Mouse (Mus musculus) heart, postnatal 0 days (tissue): Measurements from ENCODE around the gene Gm9903. TPM values are rescaled to one million over a fixed set of nuclear protein-coding genes. Genes with fewer than 3 reads are reported as not detected.

Experiments used
- ATAC-seq: fragments of 200-750 bp; cut with Nextera tagmentation; 2 replicates; pipeline ENCODE4 v1.8.0; 2017; ENCODE audit warnings: low read depth, moderate number of reproducible peaks, moderate library complexity; ENCODE audit not compliant: insufficient read depth
- DNase-seq: peaks from one replicate; pipeline ENCODE4 v3.0.0-alpha.2; 2016; ENCODE audit warnings: low spot score
- H3K27ac ChIP-seq: fragments of 300-500 bp; sonication (generic); 2 replicates; pipeline ENCODE4 v1.5.1; 2014; ENCODE audit warnings: low read depth, mild to moderate bottlenecking
- H3K27me3 ChIP-seq: fragments of 300-500 bp; sonication (generic); 2 replicates; pipeline ENCODE4 v1.6.1; 2014; ENCODE audit warnings: low read length, mixed read lengths; ENCODE audit not compliant: control insufficient read depth, insufficient read depth
- H3K36me3 ChIP-seq: fragments of 300-500 bp; sonication (generic); replicated peaks from 2 replicates; pipeline ENCODE4 v1.6.1; 2014; ENCODE audit warnings: low read length, mixed read lengths; ENCODE audit not compliant: control insufficient read depth, insufficient read depth
- H3K4me1 ChIP-seq: fragments of 300-500 bp; sonication (generic); 2 replicates; pipeline ENCODE4 v1.6.1; 2014; ENCODE audit warnings: antibody characterized with exemption; ENCODE audit not compliant: control insufficient read depth, insufficient read depth
- H3K4me2 ChIP-seq: fragments of 300-500 bp; sonication (generic); 2 replicates; pipeline ENCODE4 v1.6.1; 2014; ENCODE audit warnings: low read depth, mild to moderate bottlenecking, low read length, moderate library complexity
- H3K4me3 ChIP-seq: fragments of 300-500 bp; sonication (generic); 2 replicates; pipeline ENCODE4 v1.5.1; 2014; ENCODE audit warnings: low read depth, low read length
- H3K9ac ChIP-seq: fragments of 300-500 bp; sonication (generic); replicated peaks from 2 replicates; pipeline ENCODE4 v1.6.1; 2014; ENCODE audit warnings: low read depth, low read length, mixed read lengths
- H3K9me3 ChIP-seq: fragments of 300-500 bp; sonication (generic); replicated peaks from 2 replicates; pipeline ENCODE4 v1.6.1; 2016; ENCODE audit warnings: low read length; ENCODE audit not compliant: control insufficient read depth
- CTCF ChIP-seq: IDR thresholded peaks from 2 replicates; pipeline ENCODE4 v1.5.1; 2016; ENCODE audit warnings: antibody characterized with exemption, control low read depth, low read depth
- EP300 ChIP-seq: IDR thresholded peaks from 2 replicates; pipeline ENCODE4 v1.6.1; 2016; ENCODE audit warnings: antibody characterized with exemption, low read depth
- WGBS: fragments of 180-500 bp; shearing (Covaris S2); extraction: QIAGEN DNeasy Blood & Tissue Kit; methylation state at CpG from one replicate; pipeline ENCODE4 v1.1.7; 2014; 5-methylcytosine and 5-hydroxymethylcytosine counted together
- polyA plus RNA-seq: library from polyadenylated mRNA; unstranded; fragments of >200 nt; fragmentation: Nextera tagmentation; extraction: Ambion mirVana; gene quantifications from 2 replicates; pipeline ENCODE4 v1.2.1, GENCODE M21; 2015
- total RNA-seq: library from RNA; depleted of rRNA; stranded (reverse); fragments of >200 nt; gene quantifications from 2 replicates; pipeline ENCODE4 v1.2.3, GENCODE M21; 2014; ENCODE audit warnings: low replicate concordance; rRNA removed

The Gm9903 gene
- total and polyA plus RNA-seq, 2 experiments from 2014 or later = 2.4 TPM; not detected in 1

DNA sequence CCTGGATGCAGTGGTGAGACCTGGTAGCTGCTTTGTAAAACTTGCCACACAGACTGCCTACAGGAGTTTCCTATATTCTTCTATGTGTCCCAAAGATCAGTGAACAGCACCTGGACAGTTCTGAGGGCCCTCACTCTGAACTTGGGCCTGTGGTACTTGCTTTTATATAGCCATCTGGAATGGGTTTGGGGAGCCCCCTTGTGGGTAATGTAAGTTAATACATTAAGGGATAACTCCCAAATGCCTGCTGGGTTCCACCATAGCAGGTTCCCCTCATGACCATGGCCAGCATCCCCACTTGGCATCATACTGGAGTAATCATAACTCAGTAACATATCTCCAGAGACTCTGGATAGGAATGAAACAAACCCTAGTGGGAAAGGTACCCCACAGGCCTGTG, 38.5 kb downstream of the Gm9903 start:
- Histone ChIP-seq H3K9me3 (no peaks in the 10 kb centered on the region), H3K4me3 (no peak overlapping the region), H3K27me3 (no peaks in the 10 kb centered on the region), H3K27ac (no peak overlapping the region), H3K4me1 (no peaks in the 10 kb centered on the region), H3K36me3 (peaks cover 90% of the 10 kb centered on the region), H3K9ac (no peak overlapping the region), H3K4me2 (no peak overlapping the region)
- no peak for TF ChIP-seq EP300
- TF ChIP-seq CTCF = peak; percentile 45
- DNase-seq (peak; percentile 14), ATAC-seq (no peak)

DNA sequence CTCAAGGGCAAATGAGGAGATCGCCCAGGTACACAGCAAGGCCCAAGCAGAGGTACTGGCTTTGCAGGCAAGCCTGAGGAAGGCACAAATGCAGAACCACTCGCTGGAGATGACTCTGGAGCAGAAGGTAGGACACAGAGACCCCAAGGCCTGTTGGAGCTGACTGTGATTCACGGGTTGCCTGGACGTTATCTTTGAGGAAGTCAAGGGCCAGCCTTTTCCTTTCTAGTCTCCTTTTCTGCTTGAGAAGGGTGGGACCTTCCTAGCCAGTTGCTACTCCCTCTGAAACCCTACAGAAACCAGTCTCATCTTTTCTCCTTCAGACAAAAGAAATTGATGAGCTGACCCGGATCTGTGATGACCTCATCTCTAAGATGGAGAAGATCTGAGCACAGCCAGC, 41.9 kb downstream of the Gm9903 start:
- Histone ChIP-seq H3K9me3 (no peaks in the 10 kb centered on the region), H3K9ac (no peak overlapping the region), H3K27ac (no peak overlapping the region), H3K4me2 (no peak overlapping the region), H3K4me3 (no peak overlapping the region), H3K4me1 (peaks cover 5% of the 10 kb centered on the region; the same call in 1 of the 2 replicates), H3K27me3 (no peaks in the 10 kb centered on the region), H3K36me3 (peaks cover 66% of the 10 kb centered on the region)
- TF ChIP-seq EP300 (no peak), CTCF (no peak)
- WGBS = 58% methylated on average over 5 of the region's 5 CpGs
- DNase-seq (no peak), ATAC-seq (no peak)

DNA sequence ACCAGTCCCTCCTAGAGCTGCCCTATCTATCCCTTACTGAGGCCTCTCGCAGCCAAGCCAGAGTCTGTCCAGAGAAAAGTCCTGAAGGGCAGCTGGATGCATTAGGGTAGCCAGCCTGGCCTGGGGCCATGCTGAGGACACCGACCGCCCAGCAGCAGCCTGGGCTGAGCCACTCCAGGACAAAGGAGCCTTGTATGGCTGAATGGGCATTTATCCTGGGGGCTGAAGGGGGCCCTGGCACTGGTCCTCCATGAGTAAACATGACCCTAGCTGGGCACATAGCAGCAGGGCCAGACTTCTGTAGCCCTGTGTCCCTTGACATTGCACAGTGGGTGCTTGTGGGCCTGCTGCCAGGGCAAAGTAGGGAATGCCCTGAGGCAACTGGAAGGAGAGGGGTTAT, 44.7 kb downstream of the Gm9903 start:
- peaks cover 5% of the 10 kb centered on the region; the same call in 1 of the 2 replicates for H3K4me1 ChIP-seq
- no peaks in the 10 kb centered on the region for H3K27me3 ChIP-seq
- no peak overlapping the region for H3K4me2 ChIP-seq
- peak; percentile 15 for DNase-seq
- ATAC-seq = peak; percentile 51; the same call in 1 of the 2 replicates
- no peak overlapping the region for H3K27ac ChIP-seq
- no peak overlapping the region for H3K9ac ChIP-seq
- H3K36me3 ChIP-seq = peaks cover 38% of the 10 kb centered on the region
- no peak overlapping the region for H3K4me3 ChIP-seq
- no peaks in the 10 kb centered on the region for H3K9me3 ChIP-seq
- TF ChIP-seq EP300 (no peak), CTCF (no peak)
- 36% methylated on average over 3 of the region's 3 CpGs for WGBS

DNA sequence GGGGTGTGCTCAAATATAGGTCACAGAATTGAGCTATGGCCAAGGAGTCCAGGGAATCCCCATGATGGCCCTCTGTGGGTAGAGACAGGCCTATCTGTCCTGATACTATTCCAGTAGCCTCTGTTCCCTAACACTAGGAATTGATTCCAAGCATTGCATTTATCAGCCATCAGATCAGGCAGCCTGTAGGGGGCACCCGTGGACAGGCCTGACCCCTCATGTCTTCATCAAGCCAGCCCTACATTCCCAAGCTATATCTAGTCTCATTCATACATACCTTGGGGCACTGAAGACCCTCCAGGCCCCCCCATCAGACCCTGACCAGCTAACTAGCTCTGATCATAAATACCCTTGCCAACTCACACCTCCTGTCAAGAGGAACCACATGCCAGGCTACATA, 46.2 kb downstream of the Gm9903 start:
- Histone ChIP-seq H3K4me2 (no peak overlapping the region), H3K27me3 (no peaks in the 10 kb centered on the region), H3K27ac (no peak overlapping the region), H3K4me1 (peaks cover 5% of the 10 kb centered on the region; the same call in 1 of the 2 replicates), H3K36me3 (peaks cover 23% of the 10 kb centered on the region), H3K9ac (no peak overlapping the region), H3K4me3 (no peak overlapping the region), H3K9me3 (no peaks in the 10 kb centered on the region)
- TF ChIP-seq CTCF (peak; percentile 55), EP300 (no peak)
- WGBS = 3% methylated on average over 1 of the region's 1 CpGs
- DNase-seq (no peak), ATAC-seq (no peak)

DNA sequence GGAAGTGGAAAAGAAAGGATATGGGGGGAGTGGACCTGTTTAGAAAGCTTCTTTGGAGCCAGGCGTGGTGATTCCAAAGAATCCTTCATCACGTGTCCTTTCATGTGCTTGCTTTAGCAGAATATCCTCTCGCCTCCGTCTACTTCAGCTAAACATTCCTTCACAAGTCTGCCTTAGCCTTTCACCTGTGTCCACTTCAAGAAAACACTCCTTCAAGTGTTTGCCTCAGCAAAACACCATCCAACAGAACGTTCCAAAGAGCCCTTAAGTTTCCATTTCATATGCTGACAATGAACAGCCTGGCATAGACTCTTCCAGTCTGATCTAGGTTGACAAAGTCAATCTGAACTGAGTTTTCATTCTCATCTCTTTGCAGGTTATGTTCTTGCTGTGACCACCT, 48.5 kb downstream of the Gm9903 start:
- Histone ChIP-seq H3K4me1 (peaks cover 5% of the 10 kb centered on the region; the same call in 1 of the 2 replicates), H3K27ac (no peak overlapping the region), H3K9ac (no peak overlapping the region), H3K27me3 (no peaks in the 10 kb centered on the region), H3K4me2 (no peak overlapping the region), H3K36me3 (0 out of 2 replicates have a peak, but pooled peaks cover 3% of the 10 kb centered on the region), H3K4me3 (no peak overlapping the region), H3K9me3 (no peaks in the 10 kb centered on the region)
- no peak for DNase-seq
- ATAC-seq = no peak
- TF ChIP-seq EP300 = no peak
- no peak for TF ChIP-seq CTCF
- 68% methylated on average over 5 of the region's 5 CpGs for WGBS

DNA sequence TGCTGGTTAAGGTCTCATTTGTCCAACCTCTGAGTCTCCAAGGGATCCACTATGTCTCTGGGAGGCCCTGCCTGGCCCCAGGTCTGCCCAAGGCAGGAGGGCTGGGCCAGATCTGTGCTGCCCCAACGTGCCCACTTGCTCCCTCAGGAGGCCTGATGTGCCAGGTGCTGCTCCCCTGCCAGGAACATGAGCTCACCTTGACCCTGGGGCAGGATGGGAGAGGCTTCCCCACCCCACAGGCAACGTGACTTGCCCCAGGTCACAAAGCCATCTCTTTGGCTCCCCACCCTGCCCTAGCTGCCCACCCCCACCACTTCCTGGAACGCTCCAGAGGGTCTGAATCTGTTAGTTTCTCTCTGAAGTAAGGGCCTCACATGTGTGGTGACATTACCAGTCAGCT, 51.3 kb downstream of the Gm9903 start:
- no peak overlapping the region for H3K27ac ChIP-seq
- H3K27me3 ChIP-seq = no peaks in the 10 kb centered on the region
- ATAC-seq = no peak
- H3K36me3 ChIP-seq = no peaks in the 10 kb centered on the region
- H3K4me3 ChIP-seq = no peak overlapping the region
- H3K4me1 ChIP-seq = no peaks in the 10 kb centered on the region
- no peak for DNase-seq
- H3K4me2 ChIP-seq = no peak overlapping the region
- TF ChIP-seq EP300 (no peak), CTCF (no peak)
- H3K9me3 ChIP-seq = no peaks in the 10 kb centered on the region
- no peak overlapping the region for H3K9ac ChIP-seq
- WGBS = 48% methylated on average over 3 of the region's 3 CpGs

Other genes with a start within 250 kb of the Gm9903 start
- gene Nkx1-1, start 195.9 kb upstream of the Gm9903 start, total RNA-seq = not detected in 2 replicates
- gene Nkx1-1, start 195.9 kb upstream of the Gm9903 start, polyA plus RNA-seq = not detected in 2 replicates
- gene Fam53a, start 290 bp upstream of the Gm9903 start, total RNA-seq = 42.0 and 149 TPM in 2 replicates
- 41.0 and 55.2 TPM in 2 replicates for gene Fam53a, start 290 bp upstream of the Gm9903 start, polyA plus RNA-seq
- 27.4 and 90.6 TPM in 2 replicates for gene Slbp, start 22.6 kb downstream of the Gm9903 start, total RNA-seq
- 65.4 and 65.8 TPM in 2 replicates for gene Slbp, start 22.6 kb downstream of the Gm9903 start, polyA plus RNA-seq
- 42.1 and 51.1 TPM in 2 replicates for gene Tacc3, start 28.2 kb downstream of the Gm9903 start, total RNA-seq
- 35.2 and 39.4 TPM in 2 replicates for gene Tacc3, start 28.2 kb downstream of the Gm9903 start, polyA plus RNA-seq
- gene Tmem129, start 28.5 kb downstream of the Gm9903 start, total RNA-seq = 21.7 and 57.9 TPM in 2 replicates
- 23.8 and 27.0 TPM in 2 replicates for gene Tmem129, start 28.5 kb downstream of the Gm9903 start, polyA plus RNA-seq
- gene Fgfr3, start 91.7 kb downstream of the Gm9903 start, total RNA-seq = 12.5 and 19.8 TPM in 2 replicates
- gene Fgfr3, start 91.7 kb downstream of the Gm9903 start, polyA plus RNA-seq = 1.4 and 2.0 TPM in 2 replicates
- gene Letm1, start 152.9 kb downstream of the Gm9903 start, total RNA-seq = 34.0 and 36.9 TPM in 2 replicates
- 63.6 and 68.1 TPM in 2 replicates for gene Letm1, start 152.9 kb downstream of the Gm9903 start, polyA plus RNA-seq
- 11.2 and 27.6 TPM in 2 replicates for gene Nsd2, start 190.8 kb downstream of the Gm9903 start, total RNA-seq
- 11.8 and 13.6 TPM in 2 replicates for gene Nsd2, start 190.8 kb downstream of the Gm9903 start, polyA plus RNA-seq